Mouse (Mus musculus): ENCODE data around the gene Cd164l2. TPM values are rescaled to one million over a fixed set of nuclear protein-coding genes. Genes with fewer than 3 reads are reported as not detected.
A peak's percentile ranks its signal among the peaks of the same experiment; 100 is the strongest.

Gene Cd164l2
- polyA plus RNA-seq, 1 experiment from 2014 or later, result 3.8 TPM

GRCm38 (mm10) chr4:133184898-133185665 is 26.8 kb upstream of the Cd164l2 start:
- H3K4me3 ChIP-seq (ENCODE audit: low read depth, low read length), result no peak overlapping the region

GRCm38 (mm10) chr4:133185893-133186292 is 26.0 kb upstream of the Cd164l2 start:
- H3K27ac ChIP-seq (replicated peaks; ENCODE audit: low read depth, low read length), result peak overlapping the region; percentile 75
- WGBS, result 32% methylated on average over 8 of the region's 8 CpGs
- H3K4me1 ChIP-seq (ENCODE audit: control insufficient read depth, insufficient read depth, low read length), result peaks cover 31% of the 10 kb centered on the region
- DNase-seq (ENCODE audit: low spot score), result peak; percentile 81
- no peak overlapping the region for H3K4me2 ChIP-seq (ENCODE audit: low read depth, low read length)
- H3K4me3 ChIP-seq (ENCODE audit: low read depth, low read length), result no peak overlapping the region
- H3K36me3 ChIP-seq (ENCODE audit: control insufficient read depth, insufficient read depth, low read length), result peaks cover 64% of the 10 kb centered on the region
- ATAC-seq (ENCODE audit: low read depth), result peak; percentile 23; the same call in 1 of the 2 replicates
- H3K27me3 ChIP-seq (replicated peaks; ENCODE audit: control insufficient read depth, insufficient read depth, low read length), result no peaks in the 10 kb centered on the region
- no peak overlapping the region for H3K9ac ChIP-seq (ENCODE audit: low read depth, low read length)
- no peaks in the 10 kb centered on the region for H3K9me3 ChIP-seq (ENCODE audit: control insufficient read depth, low read length)

More at GRCm38 (mm10) chr4:133184898-133185665, 26.8 kb upstream of the Cd164l2 start:
- H3K4me1 ChIP-seq (ENCODE audit: control insufficient read depth, insufficient read depth, low read length), result peaks cover 31% of the 10 kb centered on the region
- H3K27ac ChIP-seq (replicated peaks; ENCODE audit: low read depth, low read length), result peak overlapping the region; percentile 75
- ATAC-seq (ENCODE audit: low read depth), result peak; percentile 28; the same call in 1 of the 2 replicates
- H3K4me2 ChIP-seq (ENCODE audit: low read depth, low read length), result no peak overlapping the region
- H3K9me3 ChIP-seq (ENCODE audit: control insufficient read depth, low read length), result no peaks in the 10 kb centered on the region
- peaks cover 60% of the 10 kb centered on the region for H3K36me3 ChIP-seq (ENCODE audit: control insufficient read depth, insufficient read depth, low read length)
- DNase-seq (ENCODE audit: low spot score), result peak; percentile 80
- no peak overlapping the region for H3K9ac ChIP-seq (ENCODE audit: low read depth, low read length)
- WGBS, result 32% methylated on average over 15 of the region's 15 CpGs
- no peaks in the 10 kb centered on the region for H3K27me3 ChIP-seq (replicated peaks; ENCODE audit: control insufficient read depth, insufficient read depth, low read length)

- no peak overlapping the region for H3K4me3 ChIP-seq (ENCODE audit: low read depth, low read length)
- 93% methylated on average over 5 of the region's 5 CpGs for WGBS
- DNase-seq (ENCODE audit: low spot score), result no peak
- H3K4me1 ChIP-seq (ENCODE audit: control insufficient read depth, insufficient read depth, low read length), result peaks cover 31% of the 10 kb centered on the region
- H3K4me2 ChIP-seq (ENCODE audit: low read depth, low read length), result no peak overlapping the region
- no peaks in the 10 kb centered on the region for H3K27me3 ChIP-seq (replicated peaks; ENCODE audit: control insufficient read depth, insufficient read depth, low read length)
- peaks cover 69% of the 10 kb centered on the region for H3K36me3 ChIP-seq (ENCODE audit: control insufficient read depth, insufficient read depth, low read length)
- no peaks in the 10 kb centered on the region for H3K9me3 ChIP-seq (ENCODE audit: control insufficient read depth, low read length)
- no peak overlapping the region for H3K9ac ChIP-seq (ENCODE audit: low read depth, low read length)
- H3K27ac ChIP-seq (replicated peaks; ENCODE audit: low read depth, low read length), result no peak overlapping the region
- no peak for ATAC-seq (ENCODE audit: low read depth)
These were observed 25.1 kb upstream of the Cd164l2 start for GRCm38 (mm10) chr4:133186856-133187255.

GRCm38 (mm10) chr4:133189396-133189795 is 22.5 kb upstream of the Cd164l2 start:
- no peaks in the 10 kb centered on the region for H3K9me3 ChIP-seq (ENCODE audit: control insufficient read depth, low read length)
- H3K9ac ChIP-seq (ENCODE audit: low read depth, low read length), result no peak overlapping the region
- WGBS, result 62% methylated on average over 10 of the region's 10 CpGs
- H3K27me3 ChIP-seq (replicated peaks; ENCODE audit: control insufficient read depth, insufficient read depth, low read length), result no peaks in the 10 kb centered on the region
- peaks cover 94% of the 10 kb centered on the region for H3K36me3 ChIP-seq (ENCODE audit: control insufficient read depth, insufficient read depth, low read length)
- H3K27ac ChIP-seq (replicated peaks; ENCODE audit: low read depth, low read length), result no peak overlapping the region
- H3K4me3 ChIP-seq (ENCODE audit: low read depth, low read length), result no peak overlapping the region
- DNase-seq (ENCODE audit: low spot score) (no peak), ATAC-seq (ENCODE audit: low read depth) (no peak)
- peaks cover 17% of the 10 kb centered on the region for H3K4me1 ChIP-seq (ENCODE audit: control insufficient read depth, insufficient read depth, low read length)
- no peak overlapping the region for H3K4me2 ChIP-seq (ENCODE audit: low read depth, low read length)

- Histone ChIP-seq H3K9ac (ENCODE audit: low read depth, low read length) (no peak overlapping the region), H3K4me3 (ENCODE audit: low read depth, low read length) (no peak overlapping the region), H3K27me3 (replicated peaks; ENCODE audit: control insufficient read depth, insufficient read depth, low read length) (no peaks in the 10 kb centered on the region), H3K9me3 (ENCODE audit: control insufficient read depth, low read length) (no peaks in the 10 kb centered on the region), H3K27ac (replicated peaks; ENCODE audit: low read depth, low read length) (no peak overlapping the region), H3K4me1 (ENCODE audit: control insufficient read depth, insufficient read depth, low read length) (peaks cover 30% of the 10 kb centered on the region), H3K36me3 (ENCODE audit: control insufficient read depth, insufficient read depth, low read length) (peaks cover 78% of the 10 kb centered on the region), H3K4me2 (ENCODE audit: low read depth, low read length) (no peak overlapping the region)
- WGBS, result 84% methylated on average over 11 of the region's 11 CpGs
- DNase-seq (ENCODE audit: low spot score), result no peak
- no peak for ATAC-seq (ENCODE audit: low read depth)
These were observed 17.4 kb upstream of the Cd164l2 start for GRCm38 (mm10) chr4:133194482-133194881.

GRCm38 (mm10) chr4:133195014-133195413 is 16.9 kb upstream of the Cd164l2 start:
- Histone ChIP-seq H3K4me1 (ENCODE audit: control insufficient read depth, insufficient read depth, low read length) (peaks cover 36% of the 10 kb centered on the region), H3K4me3 (ENCODE audit: low read depth, low read length) (no peak overlapping the region), H3K9me3 (ENCODE audit: control insufficient read depth, low read length) (no peaks in the 10 kb centered on the region), H3K27me3 (replicated peaks; ENCODE audit: control insufficient read depth, insufficient read depth, low read length) (no peaks in the 10 kb centered on the region), H3K4me2 (ENCODE audit: low read depth, low read length) (no peak overlapping the region), H3K9ac (ENCODE audit: low read depth, low read length) (no peak overlapping the region), H3K27ac (replicated peaks; ENCODE audit: low read depth, low read length) (no peak overlapping the region), H3K36me3 (ENCODE audit: control insufficient read depth, insufficient read depth, low read length) (peaks cover 72% of the 10 kb centered on the region)
- ATAC-seq (ENCODE audit: low read depth) (no peak), DNase-seq (ENCODE audit: low spot score) (no peak)
- WGBS, result 60% methylated on average over 4 of the region's 4 CpGs

GRCm38 (mm10) chr4:133196136-133196535 is 15.8 kb upstream of the Cd164l2 start:
- no peak overlapping the region for H3K4me2 ChIP-seq (ENCODE audit: low read depth, low read length)
- ATAC-seq (ENCODE audit: low read depth) (no peak), DNase-seq (ENCODE audit: low spot score) (no peak)
- H3K27ac ChIP-seq (replicated peaks; ENCODE audit: low read depth, low read length), result 0 out of 2 replicates have a peak overlapping the region, but pooled peaks have one; percentile 77
- H3K9ac ChIP-seq (ENCODE audit: low read depth, low read length), result no peak overlapping the region
- WGBS, result 93% methylated on average over 2 of the region's 2 CpGs
- no peaks in the 10 kb centered on the region for H3K27me3 ChIP-seq (replicated peaks; ENCODE audit: control insufficient read depth, insufficient read depth, low read length)
- no peaks in the 10 kb centered on the region for H3K9me3 ChIP-seq (ENCODE audit: control insufficient read depth, low read length)
- H3K4me1 ChIP-seq (ENCODE audit: control insufficient read depth, insufficient read depth, low read length), result peaks cover 46% of the 10 kb centered on the region
- H3K36me3 ChIP-seq (ENCODE audit: control insufficient read depth, insufficient read depth, low read length), result peaks cover 61% of the 10 kb centered on the region
- no peak overlapping the region for H3K4me3 ChIP-seq (ENCODE audit: low read depth, low read length)

GRCm38 (mm10) chr4:133196852-133197251 is 15.1 kb upstream of the Cd164l2 start:
- Histone ChIP-seq H3K4me1 (ENCODE audit: control insufficient read depth, insufficient read depth, low read length) (peaks cover 50% of the 10 kb centered on the region), H3K9ac (ENCODE audit: low read depth, low read length) (no peak overlapping the region), H3K9me3 (ENCODE audit: control insufficient read depth, low read length) (no peaks in the 10 kb centered on the region), H3K27ac (replicated peaks; ENCODE audit: low read depth, low read length) (peak overlapping the region; percentile 77), H3K36me3 (ENCODE audit: control insufficient read depth, insufficient read depth, low read length) (peaks cover 54% of the 10 kb centered on the region), H3K27me3 (replicated peaks; ENCODE audit: control insufficient read depth, insufficient read depth, low read length) (no peaks in the 10 kb centered on the region), H3K4me3 (ENCODE audit: low read depth, low read length) (no peak overlapping the region), H3K4me2 (ENCODE audit: low read depth, low read length) (no peak overlapping the region)
- 25% methylated on average over 6 of the region's 7 CpGs for whole genome bisulfite sequencing
- DNase-seq (ENCODE audit: low spot score), result peak; percentile 63
- ATAC-seq (ENCODE audit: low read depth), result 0 out of 2 replicates have a peak, but pooled peaks have one; percentile 28
